Mouse (Mus musculus): ENCODE results near the gene Vill. TPM values are rescaled to one million over a fixed set of nuclear protein-coding genes. Genes with fewer than 3 reads are reported as not detected.

The Vill gene
- polyA plus RNA-seq, 1 experiment from 2014 or later, result 9.8 TPM

GRCm38 (mm10) chr9:119070173-119070825 lies 17.7 kb downstream of the Vill start:
- H3K4me2 ChIP-seq (replicated peaks), result no peak overlapping the region
- H3K9me3 ChIP-seq, result no peaks in the 10 kb centered on the region
- H3K36me3 ChIP-seq, result peaks cover 37% of the 10 kb centered on the region
- no peak for ATAC-seq (ENCODE audit: low FRiP score, low read depth)
- no peak overlapping the region for H3K4me3 ChIP-seq
- WGBS, result 86% methylated on average over 13 of the region's 13 CpGs
- no peak overlapping the region for H3K9ac ChIP-seq
- no peak overlapping the region for H3K27ac ChIP-seq
- no peaks in the 10 kb centered on the region for H3K27me3 ChIP-seq (replicated peaks)
- no peaks in the 10 kb centered on the region for H3K4me1 ChIP-seq

- H3K36me3 ChIP-seq, result peaks cover 48% of the 10 kb centered on the region
Observed at GRCm38 (mm10) chr9:119071786-119072185, 19.2 kb downstream of the Vill start.

GRCm38 (mm10) chr9:119073184-119073895 lies 20.8 kb downstream of the Vill start:
- Histone ChIP-seq H3K27me3 (replicated peaks) (no peaks in the 10 kb centered on the region), H3K9ac (no peak overlapping the region), H3K9me3 (no peaks in the 10 kb centered on the region), H3K4me2 (replicated peaks) (no peak overlapping the region), H3K4me1 (no peaks in the 10 kb centered on the region), H3K27ac (no peak overlapping the region), H3K4me3 (no peak overlapping the region), H3K36me3 (peaks cover 52% of the 10 kb centered on the region)
- no peak for ATAC-seq (ENCODE audit: low FRiP score, low read depth)
- WGBS, result 88% methylated on average over 15 of the region's 15 CpGs

More at GRCm38 (mm10) chr9:119071786-119072185, 19.2 kb downstream of the Vill start:
- no peak for ATAC-seq (ENCODE audit: low FRiP score, low read depth)
- Histone ChIP-seq H3K4me1 (no peaks in the 10 kb centered on the region), H3K27ac (no peak overlapping the region), H3K27me3 (replicated peaks) (no peaks in the 10 kb centered on the region), H3K4me3 (no peak overlapping the region), H3K9me3 (no peaks in the 10 kb centered on the region), H3K9ac (no peak overlapping the region), H3K4me2 (replicated peaks) (no peak overlapping the region)
- 84% methylated on average over 9 of the region's 9 CpGs for WGBS

- no peaks in the 10 kb centered on the region for H3K4me1 ChIP-seq
- H3K9me3 ChIP-seq, result no peaks in the 10 kb centered on the region
- ATAC-seq (ENCODE audit: low FRiP score, low read depth), result no peak
- H3K9ac ChIP-seq, result no peak overlapping the region
- peaks cover 63% of the 10 kb centered on the region for H3K36me3 ChIP-seq
- H3K4me2 ChIP-seq (replicated peaks), result no peak overlapping the region
- H3K4me3 ChIP-seq, result no peak overlapping the region
- H3K27me3 ChIP-seq (replicated peaks), result no peaks in the 10 kb centered on the region
- 74% methylated on average over 16 of the region's 16 CpGs for WGBS
- H3K27ac ChIP-seq, result no peak overlapping the region
Observed at GRCm38 (mm10) chr9:119075685-119076084, 23.1 kb downstream of the Vill start.

- Histone ChIP-seq H3K27me3 (replicated peaks) (no peaks in the 10 kb centered on the region), H3K9me3 (no peaks in the 10 kb centered on the region), H3K4me3 (no peak overlapping the region), H3K36me3 (peaks cover 33% of the 10 kb centered on the region), H3K4me1 (peaks cover 19% of the 10 kb centered on the region), H3K27ac (no peak overlapping the region), H3K4me2 (replicated peaks) (no peak overlapping the region), H3K9ac (no peak overlapping the region)
- WGBS, result 83% methylated on average over 5 of the region's 5 CpGs
- ATAC-seq (ENCODE audit: low FRiP score, low read depth), result no peak
Observed at GRCm38 (mm10) chr9:119080040-119080675, 27.6 kb downstream of the Vill start.

- no peaks in the 10 kb centered on the region for H3K27me3 ChIP-seq (replicated peaks)
- H3K4me2 ChIP-seq (replicated peaks), result peak overlapping the region; percentile 18; the same call in 1 of the 2 replicates
- H3K4me3 ChIP-seq, result no peak overlapping the region
- no peaks in the 10 kb centered on the region for H3K9me3 ChIP-seq
- peaks cover 19% of the 10 kb centered on the region for H3K36me3 ChIP-seq
- peaks cover 33% of the 10 kb centered on the region for H3K4me1 ChIP-seq
- 0 out of 2 replicates have a peak overlapping the region, but pooled peaks have one; percentile 9 for H3K9ac ChIP-seq
- H3K27ac ChIP-seq, result peak overlapping the region; percentile 64
- ATAC-seq (ENCODE audit: low FRiP score, low read depth), result peak; percentile 87
- 4% methylated on average over 8 of the region's 8 CpGs for WGBS
Observed at GRCm38 (mm10) chr9:119082039-119082438, 29.5 kb downstream of the Vill start.

GRCm38 (mm10) chr9:119082656-119083430 lies 30.3 kb downstream of the Vill start:
- ATAC-seq (ENCODE audit: low FRiP score, low read depth), result peak; percentile 38

GRCm38 (mm10) chr9:119083966-119084365 lies 31.4 kb downstream of the Vill start:
- H3K4me1 ChIP-seq, result peaks cover 49% of the 10 kb centered on the region
- H3K4me2 ChIP-seq (replicated peaks), result no peak overlapping the region
- WGBS, result 86% methylated on average over 10 of the region's 10 CpGs
- H3K27ac ChIP-seq, result no peak overlapping the region
- no peaks in the 10 kb centered on the region for H3K9me3 ChIP-seq
- no peak overlapping the region for H3K9ac ChIP-seq
- no peak for ATAC-seq (ENCODE audit: low FRiP score, low read depth)
- H3K4me3 ChIP-seq, result no peak overlapping the region
- H3K27me3 ChIP-seq (replicated peaks), result no peaks in the 10 kb centered on the region
- H3K36me3 ChIP-seq, result peaks cover 9% of the 10 kb centered on the region

More at GRCm38 (mm10) chr9:119082656-119083430, 30.3 kb downstream of the Vill start:
- H3K9me3 ChIP-seq, result no peaks in the 10 kb centered on the region
- 70% methylated on average over 7 of the region's 7 CpGs for WGBS
- H3K4me2 ChIP-seq (replicated peaks), result peak overlapping the region; percentile 18; the same call in 1 of the 2 replicates
- H3K4me1 ChIP-seq, result peaks cover 40% of the 10 kb centered on the region
- peaks cover 19% of the 10 kb centered on the region for H3K36me3 ChIP-seq
- H3K4me3 ChIP-seq, result no peak overlapping the region
- no peaks in the 10 kb centered on the region for H3K27me3 ChIP-seq (replicated peaks)
- peak overlapping the region; percentile 64 for H3K27ac ChIP-seq
- H3K9ac ChIP-seq, result 0 out of 2 replicates have a peak overlapping the region, but pooled peaks have one; percentile 9

- WGBS, result 24% methylated on average over 1 of the region's 1 CpGs
- Histone ChIP-seq H3K9ac (no peak overlapping the region), H3K36me3 (no peaks in the 10 kb centered on the region), H3K27me3 (replicated peaks) (peaks cover under 1% of the 10 kb centered on the region; the same call in 1 of the 2 replicates), H3K4me2 (replicated peaks) (peak overlapping the region; percentile 16; the same call in 1 of the 2 replicates), H3K9me3 (no peaks in the 10 kb centered on the region), H3K27ac (peak overlapping the region; percentile 37; the same call in 1 of the 2 replicates), H3K4me1 (peaks cover 56% of the 10 kb centered on the region), H3K4me3 (no peak overlapping the region)
- ATAC-seq (ENCODE audit: low FRiP score, low read depth), result no peak
Observed at GRCm38 (mm10) chr9:119086451-119086850, 33.9 kb downstream of the Vill start.

GRCm38 (mm10) chr9:119087309-119087708 lies 34.7 kb downstream of the Vill start:
- WGBS, result 82% methylated on average over 5 of the region's 5 CpGs
- Histone ChIP-seq H3K36me3 (no peaks in the 10 kb centered on the region), H3K4me3 (no peak overlapping the region), H3K4me1 (peaks cover 55% of the 10 kb centered on the region), H3K9me3 (no peaks in the 10 kb centered on the region), H3K9ac (no peak overlapping the region), H3K27me3 (replicated peaks) (peaks cover 8% of the 10 kb centered on the region; the same call in 1 of the 2 replicates), H3K27ac (no peak overlapping the region), H3K4me2 (replicated peaks) (0 out of 2 replicates have a peak overlapping the region, but pooled peaks have one; percentile 57)
- no peak for ATAC-seq (ENCODE audit: low FRiP score, low read depth)

- Histone ChIP-seq H3K4me3 (peak overlapping the region; percentile 25), H3K9ac (no peak overlapping the region), H3K27ac (no peak overlapping the region), H3K27me3 (replicated peaks) (peaks cover 8% of the 10 kb centered on the region; the same call in 1 of the 2 replicates), H3K4me1 (peaks cover 49% of the 10 kb centered on the region), H3K9me3 (no peaks in the 10 kb centered on the region), H3K36me3 (no peaks in the 10 kb centered on the region), H3K4me2 (replicated peaks) (peak overlapping the region; percentile 57)
- peak; percentile 49 for ATAC-seq (ENCODE audit: low FRiP score, low read depth)
- WGBS, result 1% methylated on average over 24 of the region's 24 CpGs
Observed at GRCm38 (mm10) chr9:119088148-119088801, 35.7 kb downstream of the Vill start.
